Mouse (Mus musculus) heart, embryonic 14.5 days (tissue): Measurements from ENCODE around the gene Smim4. TPM values are rescaled to one million over a fixed set of nuclear protein-coding genes. Genes with fewer than 3 reads are reported as not detected.

Source experiments
- ATAC-seq: fragments of 200-750 bp; cut with Nextera tagmentation; 2 replicates; pipeline ENCODE4 v1.8.0; 2017; ENCODE audit warnings: low read depth, moderate TSS enrichment; ENCODE audit not compliant: insufficient number of reproducible peaks, insufficient read depth, low FRiP score
- H3K27ac ChIP-seq, 2 experiments: fragments of 200-500 bp in 1 of 2; fragments of 300-500 bp in 1 of 2; sonication (generic) in 1 of 2; replicated peaks in 1 of 2; 2 replicates each; pipeline ENCODE4 v1.5.1; 2012 to 2014; ENCODE audit warnings: low read depth in 2 of 2, low read length in 2 of 2, control low read depth in 1 of 2, mild to moderate bottlenecking in 1 of 2, mixed read lengths in 1 of 2; ENCODE audit not compliant: control insufficient read depth in 1 of 2, insufficient read depth in 1 of 2
- H3K27me3 ChIP-seq: fragments of 300-500 bp; sonication (generic); 2 replicates; pipeline ENCODE4 v1.6.1; 2014; ENCODE audit warnings: mild to moderate bottlenecking, low read length, control low read depth; ENCODE audit not compliant: control insufficient read depth, insufficient read depth
- H3K36me3 ChIP-seq: fragments of 300-500 bp; sonication (generic); 2 replicates; pipeline ENCODE4 v1.6.1; 2014; ENCODE audit warnings: mild to moderate bottlenecking, control low read depth, low read length, mixed read lengths; ENCODE audit not compliant: control insufficient read depth, insufficient read depth
- H3K4me1 ChIP-seq, 2 experiments: fragments of 200-500 bp in 1 of 2; fragments of 300-500 bp in 1 of 2; sonication (generic) in 1 of 2; 2 replicates each; pipeline ENCODE4 v1.6.1; 2012 to 2014; ENCODE audit warnings: low read length in 2 of 2, control low read depth in 1 of 2, mixed read lengths in 1 of 2; ENCODE audit not compliant: control insufficient read depth in 2 of 2, insufficient read depth in 2 of 2
- H3K4me2 ChIP-seq: fragments of 300-500 bp; sonication (generic); 2 replicates; pipeline ENCODE4 v1.6.1; 2014; ENCODE audit warnings: mild to moderate bottlenecking, low read length
- H3K4me3 ChIP-seq, 2 experiments: fragments of 200-500 bp in 1 of 2; fragments of 300-500 bp in 1 of 2; sonication (generic) in 1 of 2; 2 replicates each; pipeline ENCODE4 v1.5.1; 2012 to 2014; ENCODE audit warnings: low read length in 2 of 2, mild to moderate bottlenecking in 2 of 2, control low read depth in 1 of 2, low read depth in 1 of 2, moderate library complexity in 1 of 2; ENCODE audit not compliant: control insufficient read depth in 1 of 2, insufficient read depth in 1 of 2
- H3K9ac ChIP-seq: fragments of 300-500 bp; sonication (generic); 2 replicates; pipeline ENCODE4 v1.6.1; 2014; ENCODE audit warnings: mild to moderate bottlenecking, low read length
- H3K9me3 ChIP-seq: fragments of 300-500 bp; sonication (generic); 2 replicates; pipeline ENCODE4 v1.6.1; 2016; ENCODE audit warnings: low read length, control low read depth; ENCODE audit not compliant: control insufficient read depth
- WGBS: fragments of 180-500 bp; shearing (Covaris S2); extraction: QIAGEN DNeasy Blood & Tissue Kit; methylation state at CpG from one replicate; pipeline ENCODE4 v1.1.7; 2014; 5-methylcytosine and 5-hydroxymethylcytosine counted together
- polyA plus RNA-seq: library from polyadenylated mRNA; unstranded; fragments of >200 nt; fragmentation: Nextera tagmentation; extraction: Ambion mirVana; gene quantifications from 2 replicates; pipeline ENCODE4 v1.2.1, GENCODE M21; 2014

Gene Smim4
- polyA plus RNA-seq, 1 experiment from 2014 or later, result 98.2 TPM

DNA sequence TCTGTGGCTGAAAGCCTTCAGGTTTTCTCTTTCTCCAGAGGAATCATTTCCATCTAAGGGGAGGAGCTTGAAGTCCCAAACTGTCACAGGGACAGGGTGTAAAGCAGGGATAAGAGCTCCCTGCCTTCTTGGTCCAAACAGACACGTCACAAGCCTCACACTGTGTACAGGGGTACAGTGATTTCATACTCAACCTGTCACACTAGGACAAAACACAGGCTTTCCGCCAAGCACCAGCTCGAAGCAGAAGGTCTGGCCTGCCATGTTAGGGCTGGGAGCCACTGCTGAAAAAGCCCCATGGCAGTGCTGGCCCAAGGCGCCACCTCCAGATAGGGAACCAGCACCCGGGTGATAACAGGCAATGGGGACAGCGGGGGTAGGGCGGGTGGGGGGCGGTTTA lies 35.3 kb upstream of the Smim4 start:
- peak overlapping the region; percentile 16; the same call in 1 of the 2 replicates for H3K4me2 ChIP-seq
- H3K27me3 ChIP-seq, result no peaks in the 10 kb centered on the region
- WGBS, result 29% methylated on average over 8 of the region's 8 CpGs
- H3K36me3 ChIP-seq, result peaks cover 12% of the 10 kb centered on the region
- peaks cover 16 to 38% of the 10 kb centered on the region in 2 experiments for H3K4me1 ChIP-seq
- 0 out of 2 replicates have a peak overlapping the region, but pooled peaks have one; percentile 2 for H3K9ac ChIP-seq
- H3K4me3 ChIP-seq, result no peak overlapping the region
- peak overlapping the region; percentile 47 to 53; a peak in 3 of 4 replicates for H3K27ac ChIP-seq
- no peaks in the 10 kb centered on the region for H3K9me3 ChIP-seq
- ATAC-seq, result 0 out of 2 replicates have a peak, but pooled peaks have one; percentile 20

GRCm38 (mm10) chr14:31161638-31162037 lies 32.9 kb upstream of the Smim4 start:
- no peak overlapping the region for H3K4me3 ChIP-seq
- H3K27me3 ChIP-seq, result no peaks in the 10 kb centered on the region
- WGBS, result 88% methylated on average over 10 of the region's 10 CpGs
- H3K27ac ChIP-seq, result no peak overlapping the region
- no peak overlapping the region for H3K9ac ChIP-seq
- no peak overlapping the region for H3K4me2 ChIP-seq
- no peak for ATAC-seq
- peaks cover 16 to 38% of the 10 kb centered on the region in 2 experiments for H3K4me1 ChIP-seq
- peaks cover 12% of the 10 kb centered on the region for H3K36me3 ChIP-seq
- H3K9me3 ChIP-seq, result no peaks in the 10 kb centered on the region

- 86% methylated on average over 7 of the region's 7 CpGs for WGBS
- H3K4me3 ChIP-seq, result no peak overlapping the region
These were observed 32.4 kb upstream of the Smim4 start for GRCm38 (mm10) chr14:31161191-31161590.

GRCm38 (mm10) chr14:31160196-31161150 lies 31.7 kb upstream of the Smim4 start:
- peaks cover 12% of the 10 kb centered on the region for H3K36me3 ChIP-seq
- no peak for ATAC-seq
- no peak overlapping the region for H3K27ac ChIP-seq
- H3K9me3 ChIP-seq, result no peaks in the 10 kb centered on the region
- no peaks in the 10 kb centered on the region for H3K27me3 ChIP-seq
- no peak overlapping the region for H3K4me3 ChIP-seq
- no peak overlapping the region for H3K9ac ChIP-seq
- H3K4me2 ChIP-seq, result peak overlapping the region; percentile 3; the same call in 1 of the 2 replicates
- 55% methylated on average over 27 of the region's 27 CpGs for WGBS
- H3K4me1 ChIP-seq, result peaks cover 12 to 31% of the 10 kb centered on the region in 2 experiments

More at GRCm38 (mm10) chr14:31161191-31161590, 32.4 kb upstream of the Smim4 start:
- H3K9ac ChIP-seq, result no peak overlapping the region
- H3K27me3 ChIP-seq, result no peaks in the 10 kb centered on the region
- H3K4me1 ChIP-seq, result peaks cover 14 to 33% of the 10 kb centered on the region in 2 experiments
- no peaks in the 10 kb centered on the region for H3K9me3 ChIP-seq
- H3K36me3 ChIP-seq, result peaks cover 12% of the 10 kb centered on the region
- H3K27ac ChIP-seq, result no peak overlapping the region
- no peak for ATAC-seq
- no peak overlapping the region for H3K4me2 ChIP-seq

- no peak for ATAC-seq
- Histone ChIP-seq H3K36me3 (peaks cover 38% of the 10 kb centered on the region), H3K4me3 (no peak overlapping the region), H3K9me3 (0 out of 2 replicates have a peak, but pooled peaks cover 3% of the 10 kb centered on the region), H3K4me1 (no peaks in the 10 kb centered on the region), H3K27me3 (no peaks in the 10 kb centered on the region), H3K27ac (no peak overlapping the region), H3K4me2 (no peak overlapping the region), H3K9ac (no peak overlapping the region)
- 88% methylated on average over 11 of the region's 11 CpGs for WGBS
These were observed 16.9 kb upstream of the Smim4 start for GRCm38 (mm10) chr14:31145694-31146093.

DNA sequence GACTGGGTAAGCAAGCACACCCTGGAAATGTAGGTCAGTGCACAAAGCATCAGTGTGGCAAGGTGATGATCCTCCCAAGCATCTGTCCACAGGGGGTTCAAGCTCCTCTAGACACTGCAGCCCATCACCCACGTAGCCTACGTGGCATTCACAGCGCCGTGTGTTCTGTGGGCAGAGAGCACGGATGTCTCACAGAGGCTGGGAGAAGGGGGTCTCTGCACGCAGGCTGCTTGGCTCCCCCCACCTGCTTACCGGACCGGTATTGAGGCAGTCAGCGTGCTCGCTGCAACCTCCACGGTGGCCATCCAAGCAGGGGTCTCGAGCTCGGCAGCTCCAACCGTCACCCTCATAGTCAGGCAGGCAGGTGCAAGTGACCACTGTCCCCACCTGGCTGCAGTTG lies 12.3 kb upstream of the Smim4 start:
- no peak overlapping the region for H3K9ac ChIP-seq
- no peaks in the 10 kb centered on the region for H3K4me1 ChIP-seq
- no peak overlapping the region for H3K27ac ChIP-seq
- 0 out of 2 replicates have a peak, but pooled peaks cover 3% of the 10 kb centered on the region for H3K9me3 ChIP-seq
- no peak for ATAC-seq
- no peaks in the 10 kb centered on the region for H3K27me3 ChIP-seq
- 93% methylated on average over 14 of the region's 14 CpGs for WGBS
- H3K4me3 ChIP-seq, result no peak overlapping the region
- peaks cover 67% of the 10 kb centered on the region for H3K36me3 ChIP-seq
- H3K4me2 ChIP-seq, result no peak overlapping the region

DNA sequence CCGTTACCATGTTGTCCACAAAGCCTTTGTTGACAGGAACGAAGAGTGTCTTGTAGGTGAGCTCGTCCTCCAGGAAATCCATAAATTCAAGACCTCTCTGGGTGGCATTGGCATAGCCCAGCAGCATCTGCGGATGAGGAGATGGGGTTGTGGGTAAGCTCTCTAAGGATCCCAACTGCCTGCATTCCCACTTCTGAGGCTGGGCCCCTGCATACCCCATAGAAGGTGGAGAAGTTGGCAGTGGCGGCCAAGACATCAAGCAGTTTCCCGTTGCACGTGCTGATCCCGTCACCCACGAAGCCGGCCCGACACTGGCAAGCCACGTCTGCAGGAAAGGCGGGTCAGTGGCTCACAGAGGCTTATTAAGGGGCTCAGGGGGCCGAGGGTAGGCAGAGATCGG lies 11.4 kb upstream of the Smim4 start:
- Histone ChIP-seq H3K4me1 (no peaks in the 10 kb centered on the region), H3K27me3 (no peaks in the 10 kb centered on the region), H3K4me2 (no peak overlapping the region), H3K27ac (no peak overlapping the region), H3K9me3 (0 out of 2 replicates have a peak, but pooled peaks cover 3% of the 10 kb centered on the region), H3K9ac (no peak overlapping the region), H3K36me3 (peaks cover 75% of the 10 kb centered on the region), H3K4me3 (no peak overlapping the region)
- WGBS, result 86% methylated on average over 15 of the region's 15 CpGs
- no peak for ATAC-seq
